Mouse (Mus musculus): Measurements from ENCODE around the gene Dlgap4. TPM values are rescaled to one million over a fixed set of nuclear protein-coding genes. Genes with fewer than 3 reads are reported as not detected.
"Not testable (repeated sequence)": the region's sequence is repeated elsewhere in the genome, so short reads cannot be mapped to it uniquely, and the experiment has no call there.

Dlgap4 gene
- total RNA-seq, 2 experiments from 2014 or later = 13.8 to 35.2 TPM

GRCm38 (mm10) chr2:156774035-156774737, 160.7 kb downstream of the Dlgap4 start:
- ATAC-seq (ENCODE audit: poor library complexity, severe bottlenecking) = no peak

- no peak for ATAC-seq (ENCODE audit: poor library complexity, severe bottlenecking)
These were observed 161.4 kb downstream of the Dlgap4 start, which contains the start of gene Myl9 for GRCm38 (mm10) chr2:156774738-156775454. Gene Myl9 (plus strand): TSS chr2:156775420.

- no peak for ATAC-seq (ENCODE audit: poor library complexity, severe bottlenecking)
These were observed 162.2 kb downstream of the Dlgap4 start for GRCm38 (mm10) chr2:156775455-156776435.

- ATAC-seq (ENCODE audit: poor library complexity, severe bottlenecking) = no peak
These were observed 163.4 kb downstream of the Dlgap4 start for GRCm38 (mm10) chr2:156776907-156777306.

- ATAC-seq (ENCODE audit: poor library complexity, severe bottlenecking) = no peak
These were observed 164.0 kb downstream of the Dlgap4 start for GRCm38 (mm10) chr2:156777326-156778004.

- ATAC-seq (ENCODE audit: poor library complexity, severe bottlenecking) = no peak
These were observed 165.1 kb downstream of the Dlgap4 start for GRCm38 (mm10) chr2:156778571-156778970.

GRCm38 (mm10) chr2:156779036-156779435, 165.5 kb downstream of the Dlgap4 start:
- ATAC-seq (ENCODE audit: poor library complexity, severe bottlenecking) = no peak

GRCm38 (mm10) chr2:156779488-156779887, 166.0 kb downstream of the Dlgap4 start:
- no peak for ATAC-seq (ENCODE audit: poor library complexity, severe bottlenecking)

GRCm38 (mm10) chr2:156780129-156780528, 166.6 kb downstream of the Dlgap4 start:
- no peak for ATAC-seq (ENCODE audit: poor library complexity, severe bottlenecking)

GRCm38 (mm10) chr2:156780752-156781151, 167.2 kb downstream of the Dlgap4 start:
- ATAC-seq (ENCODE audit: poor library complexity, severe bottlenecking) = no peak

GRCm38 (mm10) chr2:156781281-156781680, 167.8 kb downstream of the Dlgap4 start:
- ATAC-seq (ENCODE audit: poor library complexity, severe bottlenecking) = no peak

- no peak for ATAC-seq (ENCODE audit: poor library complexity, severe bottlenecking)
These were observed 168.5 kb downstream of the Dlgap4 start for GRCm38 (mm10) chr2:156781836-156782480.

GRCm38 (mm10) chr2:156782481-156783348, 169.2 kb downstream of the Dlgap4 start:
- ATAC-seq (ENCODE audit: poor library complexity, severe bottlenecking) = no peak

- 0 out of 2 replicates have a peak, but pooled peaks have one; percentile 18 for ATAC-seq (ENCODE audit: poor library complexity, severe bottlenecking)
These were observed 169.8 kb downstream of the Dlgap4 start for GRCm38 (mm10) chr2:156783349-156783728.

- ATAC-seq (ENCODE audit: poor library complexity, severe bottlenecking) = no peak
These were observed 170.6 kb downstream of the Dlgap4 start for GRCm38 (mm10) chr2:156784016-156784585.

GRCm38 (mm10) chr2:156784891-156785290, 171.4 kb downstream of the Dlgap4 start:
- ATAC-seq (ENCODE audit: poor library complexity, severe bottlenecking) = no peak

- not testable (repeated sequence) for ATAC-seq (ENCODE audit: poor library complexity, severe bottlenecking)
These were observed 172.9 kb downstream of the Dlgap4 start for GRCm38 (mm10) chr2:156786369-156786768.

GRCm38 (mm10) chr2:156787090-156787775, 173.7 kb downstream of the Dlgap4 start:
- ATAC-seq (ENCODE audit: poor library complexity, severe bottlenecking) = no peak

Measured in megakaryocyte, adult 5-6 weeks (primary cell).